Mouse (Mus musculus) heart, embryonic 14.5 days (tissue): ENCODE measurements at regions not wholly inside any gene's neighbourhood (a gene's known extent, or its start where the extent isn't known, plus 50 kb on each side); places are given as distances from the start of the nearest gene placed in this dataset.

Experiments
- ATAC-seq: fragments of 200-750 bp; cut with Nextera tagmentation; 2 replicates; pipeline ENCODE4 v1.8.0; 2017; ENCODE audit warnings: low read depth, moderate TSS enrichment; ENCODE audit not compliant: insufficient number of reproducible peaks, insufficient read depth, low FRiP score
- H3K27ac ChIP-seq, 2 experiments: fragments of 200-500 bp in 1 of 2; fragments of 300-500 bp in 1 of 2; sonication (generic) in 1 of 2; replicated peaks in 1 of 2; 2 replicates each; pipeline ENCODE4 v1.5.1; 2012 to 2014; ENCODE audit warnings: low read depth in 2 of 2, low read length in 2 of 2, control low read depth in 1 of 2, mild to moderate bottlenecking in 1 of 2, mixed read lengths in 1 of 2; ENCODE audit not compliant: control insufficient read depth in 1 of 2, insufficient read depth in 1 of 2
- H3K27me3 ChIP-seq: fragments of 300-500 bp; sonication (generic); 2 replicates; pipeline ENCODE4 v1.6.1; 2014; ENCODE audit warnings: mild to moderate bottlenecking, low read length, control low read depth; ENCODE audit not compliant: control insufficient read depth, insufficient read depth
- H3K36me3 ChIP-seq: fragments of 300-500 bp; sonication (generic); 2 replicates; pipeline ENCODE4 v1.6.1; 2014; ENCODE audit warnings: mild to moderate bottlenecking, control low read depth, low read length, mixed read lengths; ENCODE audit not compliant: control insufficient read depth, insufficient read depth
- H3K4me1 ChIP-seq, 2 experiments: fragments of 200-500 bp in 1 of 2; fragments of 300-500 bp in 1 of 2; sonication (generic) in 1 of 2; 2 replicates each; pipeline ENCODE4 v1.6.1; 2012 to 2014; ENCODE audit warnings: low read length in 2 of 2, control low read depth in 1 of 2, mixed read lengths in 1 of 2; ENCODE audit not compliant: control insufficient read depth in 2 of 2, insufficient read depth in 2 of 2
- H3K4me2 ChIP-seq: fragments of 300-500 bp; sonication (generic); 2 replicates; pipeline ENCODE4 v1.6.1; 2014; ENCODE audit warnings: mild to moderate bottlenecking, low read length
- H3K4me3 ChIP-seq, 2 experiments: fragments of 200-500 bp in 1 of 2; fragments of 300-500 bp in 1 of 2; sonication (generic) in 1 of 2; 2 replicates each; pipeline ENCODE4 v1.5.1; 2012 to 2014; ENCODE audit warnings: low read length in 2 of 2, mild to moderate bottlenecking in 2 of 2, control low read depth in 1 of 2, low read depth in 1 of 2, moderate library complexity in 1 of 2; ENCODE audit not compliant: control insufficient read depth in 1 of 2, insufficient read depth in 1 of 2
- H3K9ac ChIP-seq: fragments of 300-500 bp; sonication (generic); 2 replicates; pipeline ENCODE4 v1.6.1; 2014; ENCODE audit warnings: mild to moderate bottlenecking, low read length
- H3K9me3 ChIP-seq: fragments of 300-500 bp; sonication (generic); 2 replicates; pipeline ENCODE4 v1.6.1; 2016; ENCODE audit warnings: low read length, control low read depth; ENCODE audit not compliant: control insufficient read depth
- WGBS: fragments of 180-500 bp; shearing (Covaris S2); extraction: QIAGEN DNeasy Blood & Tissue Kit; methylation state at CpG from one replicate; pipeline ENCODE4 v1.1.7; 2014; 5-methylcytosine and 5-hydroxymethylcytosine counted together

- ATAC-seq, result peak; percentile 65; the same call in 1 of the 2 replicates
- 18% methylated on average over 8 of the region's 8 CpGs for WGBS
- Histone ChIP-seq H3K27me3 (no peaks in the 10 kb centered on the region), H3K4me1 (peaks cover 12 to 24% of the 10 kb centered on the region in 2 experiments), H3K9ac (no peak overlapping the region), H3K9me3 (no peaks in the 10 kb centered on the region), H3K27ac (peak overlapping the region; percentile 18 to 82; a peak in 3 of 4 replicates), H3K4me2 (peak overlapping the region; percentile 34; the same call in 1 of the 2 replicates), H3K36me3 (no peaks in the 10 kb centered on the region), H3K4me3 (no peak overlapping the region)
These were observed 216.0 kb upstream of the Nfe2l3 start for GRCm38 (mm10) chr6:51216472-51216871.

DNA sequence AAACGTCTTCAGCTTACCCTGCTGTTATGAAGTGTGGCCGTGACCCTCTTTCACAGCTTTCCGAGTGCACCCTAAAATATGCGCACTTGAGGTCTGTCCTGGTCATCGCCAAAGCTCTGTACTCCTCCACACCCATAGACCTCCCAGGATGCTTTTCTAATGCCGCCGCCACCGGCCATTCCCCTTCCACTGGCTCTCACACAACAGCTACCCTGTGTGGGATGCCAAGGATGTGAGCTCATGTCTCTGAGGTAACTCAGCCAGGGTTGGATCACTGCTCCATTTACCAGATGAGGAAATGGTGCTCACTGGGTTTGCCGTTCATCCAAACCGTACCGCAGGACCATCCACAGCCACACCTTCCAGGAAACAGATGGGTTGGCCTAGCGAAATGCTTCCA is 212.8 kb upstream of the Nfe2l3 start:
- no peaks in the 10 kb centered on the region for H3K27me3 ChIP-seq
- ATAC-seq, result no peak
- no peak overlapping the region for H3K9ac ChIP-seq
- 82% methylated on average over 12 of the region's 12 CpGs for WGBS
- no peak overlapping the region for H3K4me3 ChIP-seq
- no peaks in the 10 kb centered on the region for H3K36me3 ChIP-seq
- no peaks in the 10 kb centered on the region for H3K9me3 ChIP-seq
- H3K4me2 ChIP-seq, result no peak overlapping the region
- no peak overlapping the region for H3K27ac ChIP-seq
- peaks cover 16 to 18% of the 10 kb centered on the region in 2 experiments for H3K4me1 ChIP-seq

DNA sequence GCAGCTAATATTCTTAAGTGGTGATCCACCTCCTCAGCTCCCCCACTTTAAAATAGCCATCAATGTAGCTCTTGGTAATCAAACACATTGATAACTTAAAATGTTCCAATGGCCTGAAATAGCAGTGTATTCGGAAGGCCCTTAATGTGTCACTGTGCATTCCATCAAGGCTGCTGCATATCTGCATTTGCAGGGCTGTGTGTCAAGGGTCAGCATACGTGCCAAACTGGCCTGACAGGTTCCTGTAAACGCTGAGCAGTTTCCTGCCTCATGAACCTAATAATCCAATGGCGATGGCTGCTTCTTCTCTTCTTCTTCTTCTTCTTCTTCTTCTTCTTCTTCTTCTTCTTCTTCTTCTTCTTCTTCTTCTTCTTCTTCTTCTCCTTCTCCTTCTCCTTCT is 211.7 kb upstream of the Nfe2l3 start:
- H3K4me1 ChIP-seq, result peaks cover 10 to 12% of the 10 kb centered on the region in 2 experiments
- ATAC-seq, result no peak
- H3K4me2 ChIP-seq, result no peak overlapping the region
- no peak overlapping the region for H3K27ac ChIP-seq
- H3K36me3 ChIP-seq, result no peaks in the 10 kb centered on the region
- H3K4me3 ChIP-seq, result no peak overlapping the region
- H3K9ac ChIP-seq, result no peak overlapping the region
- H3K27me3 ChIP-seq, result no peaks in the 10 kb centered on the region
- H3K9me3 ChIP-seq, result no peaks in the 10 kb centered on the region
- 43% methylated on average over 4 of the region's 4 CpGs for WGBS

- no peak for ATAC-seq
- Histone ChIP-seq H3K4me1 (peaks cover 5 to 8% of the 10 kb centered on the region in 2 experiments; a peak in 3 of 4 replicates), H3K27me3 (no peaks in the 10 kb centered on the region), H3K36me3 (no peaks in the 10 kb centered on the region), H3K9ac (no peak overlapping the region), H3K4me2 (no peak overlapping the region), H3K9me3 (peaks cover 3% of the 10 kb centered on the region), H3K4me3 (no peak overlapping the region), H3K27ac (no peak overlapping the region)
- 53% methylated on average over 11 of the region's 11 CpGs for WGBS
These were observed 196.3 kb upstream of the Nfe2l3 start for GRCm38 (mm10) chr6:51236077-51236740.

DNA sequence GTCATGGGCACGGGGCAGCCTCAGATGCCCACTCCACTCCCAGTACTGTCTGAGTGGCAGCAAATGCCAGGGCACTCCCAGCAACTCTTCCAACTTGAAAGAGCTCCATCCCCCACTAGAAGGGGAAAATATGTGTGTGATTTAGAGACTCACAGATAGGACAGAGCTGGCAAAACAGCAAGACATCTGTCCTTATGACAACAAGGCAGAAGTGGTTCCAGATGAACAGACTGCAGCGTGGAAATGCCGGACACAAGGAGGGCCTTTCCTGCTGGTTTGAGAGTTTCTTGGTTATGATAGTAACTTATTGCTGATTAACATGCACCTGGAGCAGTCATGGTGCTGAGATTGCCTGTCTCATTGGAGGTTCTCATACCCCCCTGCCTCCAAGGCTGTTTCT is 192.4 kb upstream of the Nfe2l3 start:
- H3K27ac ChIP-seq, result no peak overlapping the region
- peaks cover 10% of the 10 kb centered on the region for H3K9me3 ChIP-seq
- H3K27me3 ChIP-seq, result no peaks in the 10 kb centered on the region
- no peak overlapping the region for H3K9ac ChIP-seq
- H3K36me3 ChIP-seq, result no peaks in the 10 kb centered on the region
- no peak overlapping the region for H3K4me2 ChIP-seq
- peaks cover 5 to 8% of the 10 kb centered on the region in 2 experiments; a peak in 3 of 4 replicates for H3K4me1 ChIP-seq
- no peak overlapping the region for H3K4me3 ChIP-seq
- WGBS, result 76% methylated on average over 3 of the region's 3 CpGs
- no peak for ATAC-seq

- H3K27me3 ChIP-seq, result no peaks in the 10 kb centered on the region
- no peak overlapping the region for H3K4me2 ChIP-seq
- no peaks in the 10 kb centered on the region for H3K4me1 ChIP-seq
- no peak overlapping the region for H3K4me3 ChIP-seq
- H3K9me3 ChIP-seq, result no peaks in the 10 kb centered on the region
- no peak overlapping the region for H3K9ac ChIP-seq
- no peaks in the 10 kb centered on the region for H3K36me3 ChIP-seq
- H3K27ac ChIP-seq, result no peak overlapping the region
- ATAC-seq, result no peak
These were observed 182.2 kb upstream of the Nfe2l3 start for GRCm38 (mm10) chr6:51250233-51250632.

GRCm38 (mm10) chr6:51251432-51251831 is 181.0 kb upstream of the Nfe2l3 start:
- Histone ChIP-seq H3K27ac (no peak overlapping the region), H3K36me3 (no peaks in the 10 kb centered on the region), H3K27me3 (no peaks in the 10 kb centered on the region), H3K4me2 (no peak overlapping the region), H3K4me1 (no peaks in the 10 kb centered on the region), H3K4me3 (no peak overlapping the region), H3K9ac (no peak overlapping the region), H3K9me3 (no peaks in the 10 kb centered on the region)
- WGBS, result 80% methylated on average over 2 of the region's 2 CpGs
- ATAC-seq, result no peak

GRCm38 (mm10) chr6:51252721-51253120 is 179.7 kb upstream of the Nfe2l3 start:
- WGBS, result 81% methylated on average over 3 of the region's 3 CpGs
- no peak overlapping the region for H3K27ac ChIP-seq
- H3K4me3 ChIP-seq, result no peak overlapping the region
- H3K4me1 ChIP-seq, result peaks cover 0 to 2% of the 10 kb centered on the region in 2 experiments; a peak in 1 of 4 replicates
- no peak overlapping the region for H3K4me2 ChIP-seq
- H3K36me3 ChIP-seq, result no peaks in the 10 kb centered on the region
- ATAC-seq, result no peak
- no peaks in the 10 kb centered on the region for H3K9me3 ChIP-seq
- H3K27me3 ChIP-seq, result no peaks in the 10 kb centered on the region
- H3K9ac ChIP-seq, result no peak overlapping the region
